Mouse (Mus musculus) thymus, adult 2 months (tissue): ENCODE results near the gene Fmnl2.

Experiments used
- CTCF ChIP-seq: fragments of 200-500 bp; IDR thresholded peaks from 2 replicates; pipeline ENCODE4 v1.5.1; 2012; ENCODE audit warnings: mild to moderate bottlenecking, control low read depth, low read length, moderate library complexity, borderline replicate concordance; ENCODE audit not compliant: control insufficient read depth, poor library complexity, insufficient read depth; ENCODE audit errors: extremely low read depth
- POLR2A ChIP-seq: fragments of 200-500 bp; IDR thresholded peaks from 2 replicates; pipeline ENCODE4 v1.6.1; 2012; ENCODE audit warnings: mild to moderate bottlenecking, low read length, control low read depth, moderate library complexity; ENCODE audit not compliant: control insufficient read depth, poor library complexity, insufficient read depth; ENCODE audit errors: extremely low read depth

GRCm38 (mm10) chr2:52944594-52944993, 86.9 kb downstream of the Fmnl2 start:
- no peak for TF ChIP-seq CTCF
- TF ChIP-seq POLR2A: no peak
